Mouse (Mus musculus): Measurements from ENCODE around the gene Zmat5.

DNA sequence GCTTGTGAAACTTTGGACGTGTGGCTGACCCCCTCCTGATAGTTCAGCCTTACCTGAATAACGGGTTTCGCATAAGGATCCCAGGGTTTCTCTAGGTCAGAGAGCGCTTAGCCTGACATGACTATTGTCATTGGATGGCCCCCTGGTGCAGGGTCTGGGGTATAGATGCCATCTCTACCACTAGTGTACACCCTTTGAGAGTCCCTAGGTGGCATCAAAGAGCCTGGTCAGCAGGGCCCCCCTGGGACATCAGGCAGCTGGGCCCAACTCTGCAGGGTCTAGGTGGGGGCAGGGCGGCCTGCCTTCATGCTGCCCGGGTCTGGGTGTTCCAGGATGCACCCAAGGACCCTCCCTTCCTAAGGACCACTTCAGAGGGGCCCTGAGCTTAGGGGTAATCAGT, 31.9 kb downstream of the Zmat5 start:
- TF ChIP-seq CTCF (IDR thresholded peaks at IDR 0.05; ENCODE audit: insufficient read depth, low read length) (no peak), POLR2A (IDR thresholded peaks at IDR 0.05; ENCODE audit: borderline replicate concordance, extremely low read depth, low read depth, low read length) (no peak)
